Comparison of ENCODE assay signal across 9 mouse cellular contexts in the genomic region with DNA sequence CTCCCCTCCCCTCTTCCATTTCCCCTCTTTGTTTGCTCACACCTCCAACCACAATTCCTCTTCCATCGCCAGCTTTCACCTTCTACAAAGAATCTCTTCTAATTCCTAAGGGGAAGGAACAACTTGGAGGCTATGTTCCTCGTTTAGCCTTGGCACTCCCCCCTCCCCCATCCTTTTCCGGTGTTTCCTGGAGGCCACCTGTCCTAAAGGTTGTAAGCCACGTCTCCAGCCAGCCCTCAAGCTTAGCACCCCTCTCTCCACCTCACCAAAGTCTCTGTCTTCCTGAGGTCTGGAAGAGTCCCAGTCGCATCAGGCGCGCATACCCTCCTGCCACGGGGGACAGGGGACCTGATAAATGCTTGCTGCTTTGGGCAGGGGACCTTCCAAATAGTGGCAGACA. TPM values are rescaled to one million over a fixed set of nuclear protein-coding genes. Genes with fewer than 3 reads are reported as not detected.
DNase-seq lines count a peak whose midpoint lies in the region; ATAC-seq and TF ChIP-seq lines count a peak whose summit lies in the region.
"Had no signal": no experiment of that assay in that cellular context is flagged by ENCODE, and none has a peak within 500 bp of the region (broad histone marks: within the 10 kb centered on the region; RNA-seq: fewer than 3 reads in every experiment).

No protein-coding gene starts in this region.

- H3K36me3 ChIP-seq in heart, embryonic 15.5 days: no peaks in the 10 kb centered on the region
- no peaks in the 10 kb centered on the region for H3K36me3 ChIP-seq in E14TG2a.4 (ENCODE audit: insufficient read depth, low read length)
- no peaks in the 10 kb centered on the region for H3K36me3 ChIP-seq in forebrain, embryonic 11.5 days (ENCODE audit: control insufficient read depth, insufficient read depth, low read length)
- no peaks in the 10 kb centered on the region for H3K36me3 ChIP-seq in limb, embryonic 13.5 days

- H3K27me3 ChIP-seq in heart, embryonic 15.5 days: peaks cover 67% of the 10 kb centered on the region
- peaks cover 63% of the 10 kb centered on the region for H3K27me3 ChIP-seq in E14TG2a.4 (ENCODE audit: insufficient read depth, low read length)
- peaks cover 29% of the 10 kb centered on the region for H3K27me3 ChIP-seq in forebrain, embryonic 11.5 days (ENCODE audit: control insufficient read depth, insufficient read depth, low read length)
- H3K27me3 ChIP-seq in limb, embryonic 13.5 days: peaks cover 60% of the 10 kb centered on the region
- H3K27me3 ChIP-seq: CH12.LX had no signal

- peak overlapping the region; percentile 96 for H3K4me2 ChIP-seq in heart, embryonic 15.5 days
- H3K4me2 ChIP-seq in forebrain, embryonic 11.5 days (ENCODE audit: low read depth, low read length, severe bottlenecking): peak overlapping the region; percentile 99
- H3K4me2 ChIP-seq in limb, embryonic 13.5 days (replicated peaks): peak overlapping the region; percentile 96

- no peak for DNase-seq in heart, postnatal 14 days
- DNase-seq in forebrain, embryonic 11.5 days (ENCODE audit: low spot score): peak; percentile 64
- DNase-seq in testis, postnatal 10 days (ENCODE audit: low spot score): no peak
- DNase-seq in adrenal gland, adult 8-10 months: no peak
- DNase-seq in spleen, postnatal 10 days (ENCODE audit: low spot score in 2 of 2): no peak

- ATAC-seq in heart, embryonic 15.5 days (replicated peaks; ENCODE audit: insufficient number of reproducible peaks, insufficient read depth, low FRiP score, low read depth): no peak
- ATAC-seq in forebrain, embryonic 11.5 days (replicated peaks; ENCODE audit: low FRiP score): 0 out of 2 replicates have a peak, but pooled peaks have one; percentile 16
- ATAC-seq in limb, embryonic 13.5 days (ENCODE audit: low FRiP score, low read depth): no peak

- H3K4me1 ChIP-seq in heart, embryonic 15.5 days (replicated peaks): peaks cover 26% of the 10 kb centered on the region
- H3K4me1 ChIP-seq in E14TG2a.4 (replicated peaks; ENCODE audit: low read depth, low read length): peaks cover 16% of the 10 kb centered on the region
- peaks cover 11% of the 10 kb centered on the region; the same call in 1 of the 2 replicates for H3K4me1 ChIP-seq in forebrain, embryonic 11.5 days (replicated peaks; ENCODE audit: control insufficient read depth, insufficient read depth, low read length)
- H3K4me1 ChIP-seq in limb, embryonic 13.5 days: peaks cover 28% of the 10 kb centered on the region

- peak overlapping the region; percentile 52 for H3K4me3 ChIP-seq in heart, embryonic 15.5 days
- H3K4me3 ChIP-seq in E14TG2a.4 (replicated peaks; ENCODE audit: low read length): peak overlapping the region; percentile 72
- peak overlapping the region; percentile 55 for H3K4me3 ChIP-seq in forebrain, embryonic 11.5 days (ENCODE audit: low read depth, low read length)
- peak overlapping the region; percentile 62 for H3K4me3 ChIP-seq in limb, embryonic 13.5 days

- H3K9ac ChIP-seq in heart, embryonic 15.5 days: no peak overlapping the region
- H3K9ac ChIP-seq in forebrain, embryonic 11.5 days (ENCODE audit: low read length): no peak overlapping the region
- H3K9ac ChIP-seq in limb, embryonic 13.5 days: peak overlapping the region; percentile 75; the same call in 1 of the 2 replicates

- intact Hi-C loops in heart, postnatal 14 days (cut with DNase I): loop anchor here (10.0 kb wide), 2 partner anchors 190 to 1540 kb away; no protein-coding TSS in a partner anchor

- H3K27ac ChIP-seq in heart, embryonic 15.5 days: no peak overlapping the region
- no peak overlapping the region for H3K27ac ChIP-seq in forebrain, embryonic 11.5 days (ENCODE audit: low read depth, low read length)
- H3K27ac ChIP-seq in limb, embryonic 13.5 days: no peak overlapping the region

- WGBS in heart, embryonic 15.5 days: under 1% methylated on average over 8 of the region's 8 CpGs
- WGBS in forebrain, embryonic 11.5 days: under 1% methylated on average over 8 of the region's 8 CpGs
- WGBS in limb, embryonic 13.5 days: under 1% methylated on average over 8 of the region's 8 CpGs

- no peaks in the 10 kb centered on the region for H3K9me3 ChIP-seq in heart, embryonic 15.5 days (replicated peaks)
- peaks cover 4% of the 10 kb centered on the region; the same call in 1 of the 2 replicates for H3K9me3 ChIP-seq in E14TG2a.4 (ENCODE audit: low read length)
- H3K9me3 ChIP-seq in forebrain, embryonic 11.5 days (ENCODE audit: control insufficient read depth, low read length): no peaks in the 10 kb centered on the region
- H3K9me3 ChIP-seq in limb, embryonic 13.5 days: peaks cover 5% of the 10 kb centered on the region; the same call in 1 of the 2 replicates

- no peak for TF ChIP-seq CTCF in E14TG2a.4 (conservative IDR thresholded peaks at IDR 0.05; ENCODE audit: low read length)

RNA-seq across cellular contexts. Expression of a gene that starts 1.3 kb away (rescaled TPM):
- polyA plus RNA-seq in heart, embryonic 15.5 days (2015; fragmentation: Nextera tagmentation; extraction: Ambion mirVana): 0.21 and 0.27 TPM in 2 replicates
- total RNA-seq in heart, postnatal 14 days (2021): under 1 TPM in 1 of 2 experiments, not detected in 1; 0.05 TPM
- 2.1 and 2.2 TPM in 2 replicates for polyA plus RNA-seq in forebrain, embryonic 11.5 days (2014; fragmentation: Nextera tagmentation; extraction: Ambion mirVana)
- polyA plus RNA-seq in limb, embryonic 13.5 days (2015; fragmentation: Nextera tagmentation; extraction: Ambion mirVana): 4.2 and 4.9 TPM in 2 replicates
- under 1 TPM in 1 of 4 experiments, not detected in 3; 0.20 TPM for total RNA-seq in adrenal gland, adult 8-10 months (2022)
- total RNA-seq: CH12.LX had no signal
